Mouse (Mus musculus): ENCODE measurements around the gene Iars2.

- no peak for TF ChIP-seq CTCF (IDR thresholded peaks at IDR 0.05; ENCODE audit: insufficient read depth, low read depth, low read length)
- no peak for TF ChIP-seq POLR2A (IDR thresholded peaks at IDR 0.05; ENCODE audit: insufficient read depth, low read depth, low read length)
These were observed 14.2 kb upstream of the Iars2 start for GRCm38 (mm10) chr1:185343422-185343821.
